Mouse (Mus musculus): ENCODE data around the gene Cysrt1.

- TF ChIP-seq CTCF (conservative IDR thresholded peaks at IDR 0.05; ENCODE audit: low read length): no peak; the same call in 1 of the 2 replicates
- TF ChIP-seq POU5F1 (IDR thresholded peaks at IDR 0.05; ENCODE audit: borderline replicate concordance, low read length): no peak
Measured at GRCm38 (mm10) chr2:25252331-25252730, 10.1 kb upstream of the Cysrt1 start.
